Mouse (Mus musculus) layer of hippocampus, adult 11-12 months (tissue): Measurements from ENCODE around the gene Pole4.
A peak's percentile ranks its signal among the peaks of the same experiment; 100 is the strongest.

Experiments used
- DNase-seq: peaks from one replicate; pipeline ENCODE4 v3.0.0; 2022; ENCODE audit warnings: low spot score

The Pole4 gene

DNA sequence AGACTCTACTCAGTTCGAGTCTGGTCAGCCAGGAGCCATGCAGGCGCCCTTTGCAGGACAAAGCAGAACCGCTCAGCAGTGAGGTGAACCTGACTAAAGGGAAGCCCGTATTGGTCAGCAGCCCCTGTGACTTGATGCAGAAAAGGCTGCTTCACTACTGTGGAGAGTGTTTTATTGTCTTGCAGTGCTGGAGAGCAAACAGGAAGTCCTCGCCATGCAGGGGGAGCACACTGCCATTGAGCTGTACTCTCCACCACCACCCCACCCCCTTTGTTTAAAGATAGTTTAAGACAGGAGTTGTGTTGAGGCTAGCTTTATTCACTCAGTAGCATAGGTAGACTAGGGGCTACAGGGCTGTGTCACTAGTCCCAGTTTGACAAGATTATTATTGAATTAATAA is at the start of gene Pole4:
Pole4 (minus strand) TSS at position 145 of the 400 bp plus-strand sequence.
- no peak for DNase-seq

DNA sequence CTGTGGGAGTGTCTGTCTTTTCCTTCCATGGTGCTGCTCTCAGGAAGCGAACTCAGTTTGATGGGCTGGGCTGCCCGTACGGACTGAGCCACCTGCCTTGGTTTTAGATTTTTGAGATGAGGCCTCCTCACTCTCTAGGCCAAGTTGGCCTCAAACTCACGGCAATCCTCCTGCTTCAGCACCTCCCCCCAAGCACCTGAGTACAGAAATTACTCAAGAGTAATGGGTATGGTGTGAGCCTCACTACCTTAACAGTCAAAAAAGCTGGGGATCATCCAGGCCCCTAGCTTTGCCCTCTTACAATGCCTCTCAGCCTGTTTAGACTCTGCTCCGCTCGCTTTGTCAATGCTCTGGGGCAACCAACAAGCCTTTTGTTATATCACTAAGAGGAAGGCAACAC is 49.6 kb upstream of the Pole4 start:
- DNase-seq = no peak

DNA sequence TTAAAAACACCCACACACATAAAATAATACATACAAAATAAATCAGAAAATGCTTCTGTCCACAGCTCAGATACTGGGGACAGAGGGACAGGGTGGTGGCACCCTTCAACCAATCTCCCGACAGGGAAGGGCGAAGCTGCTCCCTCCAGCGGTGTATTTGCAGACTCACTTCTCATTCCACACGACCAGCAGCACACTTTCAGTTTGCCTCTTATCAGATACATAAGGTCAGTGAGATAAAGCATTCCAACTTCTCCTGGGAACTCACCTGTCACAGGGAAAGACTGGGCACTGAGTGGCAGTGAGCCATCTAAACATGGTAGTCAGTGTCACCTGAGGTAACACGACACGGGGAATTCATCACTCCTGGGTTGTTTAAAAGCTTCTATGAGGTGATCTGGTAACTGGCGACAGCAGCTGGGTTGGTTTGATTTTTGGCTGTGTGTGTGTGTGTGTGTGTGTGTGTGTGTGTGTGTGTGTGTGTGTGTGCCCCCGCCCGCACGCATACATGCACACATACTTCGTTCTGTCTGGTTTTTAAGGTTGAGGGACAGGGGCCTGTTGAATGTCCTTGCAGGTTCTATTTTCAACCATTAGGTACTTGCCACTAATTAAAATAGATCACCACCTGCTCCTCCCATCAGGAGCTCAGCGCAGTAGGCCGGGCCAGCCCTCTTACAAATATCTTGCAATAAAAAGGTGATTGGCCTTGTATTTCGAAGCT is 48.6 kb upstream of the Pole4 start:
- no peak for DNase-seq

DNA sequence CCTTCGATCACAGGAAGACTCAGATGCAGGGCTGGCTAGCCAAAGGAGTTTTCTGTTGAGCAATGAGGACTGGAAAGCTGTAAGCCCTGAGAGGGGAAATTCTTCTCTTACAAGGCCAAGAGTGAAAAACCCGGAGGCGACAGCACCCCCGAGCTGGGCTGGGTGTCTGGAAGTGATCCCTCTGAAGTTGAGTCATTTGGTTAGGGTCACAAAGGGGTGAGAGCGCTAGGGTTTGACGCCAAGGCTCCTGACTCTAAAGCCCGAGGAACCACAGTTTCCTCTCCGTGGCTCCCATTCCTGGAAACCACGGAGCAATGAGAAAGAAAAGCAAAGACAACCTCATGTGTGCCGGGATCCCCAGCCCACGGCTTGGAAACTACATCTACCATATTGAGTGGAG is 47.9 kb upstream of the Pole4 start:
- no peak for DNase-seq

DNA sequence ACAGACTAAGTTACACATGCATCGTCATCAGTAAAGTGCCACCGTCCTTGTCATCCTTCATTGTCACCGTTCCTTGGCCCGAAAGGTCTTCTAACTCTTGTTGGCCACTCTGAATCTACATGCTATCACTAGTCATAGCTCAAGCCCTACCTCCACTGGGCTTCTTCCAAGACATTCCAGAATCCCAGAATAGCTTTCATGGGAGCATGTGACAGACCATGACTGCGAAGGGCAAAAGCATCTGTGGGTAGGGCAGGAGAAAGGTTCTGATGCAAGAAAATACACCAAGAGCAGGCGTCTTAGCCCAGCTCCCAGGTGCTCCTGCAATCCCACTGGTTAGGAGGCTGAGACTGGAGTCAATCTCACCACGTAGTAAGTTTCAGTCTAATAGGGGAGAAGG is 46.6 kb upstream of the Pole4 start:
- DNase-seq = no peak

DNA sequence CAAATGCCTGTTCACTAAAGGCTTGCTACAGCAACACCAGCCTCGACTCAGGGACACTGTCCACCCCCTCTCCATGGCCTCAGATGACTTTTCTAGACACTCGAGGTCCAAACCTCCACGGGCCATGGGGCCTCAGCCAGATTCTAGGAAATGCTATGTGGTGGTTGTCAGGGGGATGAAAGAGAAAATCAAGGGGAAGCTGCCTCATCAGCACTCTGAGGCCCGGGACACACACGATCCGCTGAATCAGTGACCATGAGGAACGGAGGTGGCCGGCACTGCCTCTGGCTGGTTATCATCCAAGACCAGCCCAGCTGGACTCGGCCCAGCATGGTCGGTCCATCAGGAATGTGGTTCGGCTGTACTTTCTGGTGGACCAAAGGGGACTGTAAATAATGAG is 45.9 kb upstream of the Pole4 start:
- no peak for DNase-seq

DNA sequence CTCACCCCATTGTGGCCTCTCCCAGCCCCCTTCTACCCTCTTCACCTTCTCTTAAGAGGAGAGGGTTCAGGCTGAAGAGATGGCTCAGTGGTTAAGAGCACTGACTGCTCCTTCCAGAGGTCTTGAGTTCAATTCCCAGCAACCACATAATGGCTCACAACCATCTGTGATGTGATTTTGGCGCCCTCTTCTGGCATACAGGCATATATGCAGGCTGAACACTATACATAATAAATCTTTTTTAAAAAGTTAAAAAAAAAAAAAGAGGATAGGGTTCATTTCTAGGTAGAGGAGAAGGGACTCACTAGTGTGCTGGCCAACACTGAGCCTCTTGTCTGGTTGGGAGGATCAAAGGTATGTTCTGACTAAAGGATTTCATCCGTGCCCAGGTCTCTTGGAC is 44.9 kb upstream of the Pole4 start:
- no peak for DNase-seq

DNA sequence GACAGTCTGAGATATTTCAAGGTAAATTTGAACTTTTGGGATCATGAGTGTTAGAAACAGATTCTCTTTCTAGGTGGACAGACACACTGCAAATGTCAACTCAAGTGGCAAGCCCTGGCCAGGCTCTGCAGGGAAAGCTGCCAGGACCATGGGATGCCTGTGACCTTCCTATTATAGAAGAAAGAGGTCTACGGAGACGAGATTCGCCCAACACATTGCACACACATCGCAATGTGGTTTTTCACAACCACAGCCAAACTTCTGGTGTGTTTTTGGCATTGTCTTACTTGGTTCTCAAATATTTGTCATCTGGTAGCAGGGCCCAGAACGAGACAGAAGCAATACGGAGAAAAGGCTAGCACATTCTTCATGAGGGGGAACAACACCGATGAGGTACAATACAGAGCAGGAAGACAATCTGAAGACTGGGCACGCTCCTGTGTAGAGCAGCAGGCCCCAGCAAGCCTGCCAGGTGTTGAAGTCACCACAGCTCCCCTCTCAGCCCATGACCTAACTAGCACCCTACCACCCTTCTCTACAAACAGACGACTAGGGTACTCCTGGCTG is 43.0 kb upstream of the Pole4 start:
- DNase-seq = no peak

DNA sequence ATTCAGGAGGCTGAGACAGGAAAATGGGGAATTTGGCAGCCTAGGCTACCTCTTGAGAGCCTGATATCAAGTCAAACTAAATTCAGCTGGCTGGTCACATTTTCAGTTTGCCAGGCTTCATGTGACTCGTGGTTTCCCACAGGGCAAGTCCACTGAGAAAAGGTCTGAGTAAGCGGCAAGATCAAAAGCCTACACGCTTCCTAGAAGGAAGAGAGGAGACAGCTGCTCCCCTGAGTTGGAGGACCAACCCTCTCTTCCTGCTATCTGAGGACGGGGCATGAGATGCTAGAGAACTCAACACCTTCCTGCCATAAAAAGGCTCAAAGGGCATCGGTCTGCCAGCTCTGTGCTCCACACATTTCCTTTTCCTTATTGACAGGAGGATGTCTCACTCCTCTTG is 41.9 kb upstream of the Pole4 start:
- DNase-seq = no peak

DNA sequence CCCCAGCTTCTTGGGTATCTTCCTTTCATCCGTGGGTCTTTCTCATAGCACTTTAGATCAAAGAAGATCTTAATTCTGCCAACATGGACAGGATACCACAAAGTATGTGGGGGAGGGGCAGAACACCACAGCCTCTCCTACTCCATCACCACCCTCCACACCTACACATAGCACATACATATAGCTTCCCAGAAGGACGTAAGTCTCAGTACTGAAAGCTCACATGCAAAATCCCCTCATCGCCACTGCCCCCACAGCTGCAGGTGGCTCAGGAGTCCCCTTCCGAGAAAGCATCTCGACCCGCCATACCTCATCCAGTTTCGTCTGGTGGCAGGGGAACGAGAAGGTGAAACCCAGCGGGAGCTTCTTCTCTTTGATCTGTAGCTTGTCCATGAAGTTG is 39.4 kb upstream of the Pole4 start:
- DNase-seq = no peak

DNA sequence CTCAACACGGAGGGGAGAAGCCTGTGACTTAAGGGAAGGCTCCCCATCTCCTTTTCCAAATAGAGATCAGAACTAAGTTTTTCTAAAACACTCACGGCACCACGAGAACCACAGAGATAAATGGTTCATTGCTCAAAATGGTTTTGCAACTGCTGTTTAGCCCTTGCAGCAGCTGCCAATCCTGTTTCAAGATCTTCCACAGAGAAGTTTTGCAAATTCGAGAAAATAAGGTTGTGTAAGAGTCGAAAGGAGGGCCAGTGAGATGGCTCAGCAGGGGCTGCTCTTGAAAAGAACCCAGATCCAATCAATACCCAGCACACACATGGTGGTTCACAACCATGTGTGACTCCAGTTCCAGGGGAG is 36.3 kb upstream of the Pole4 start:
- DNase-seq = no peak

DNA sequence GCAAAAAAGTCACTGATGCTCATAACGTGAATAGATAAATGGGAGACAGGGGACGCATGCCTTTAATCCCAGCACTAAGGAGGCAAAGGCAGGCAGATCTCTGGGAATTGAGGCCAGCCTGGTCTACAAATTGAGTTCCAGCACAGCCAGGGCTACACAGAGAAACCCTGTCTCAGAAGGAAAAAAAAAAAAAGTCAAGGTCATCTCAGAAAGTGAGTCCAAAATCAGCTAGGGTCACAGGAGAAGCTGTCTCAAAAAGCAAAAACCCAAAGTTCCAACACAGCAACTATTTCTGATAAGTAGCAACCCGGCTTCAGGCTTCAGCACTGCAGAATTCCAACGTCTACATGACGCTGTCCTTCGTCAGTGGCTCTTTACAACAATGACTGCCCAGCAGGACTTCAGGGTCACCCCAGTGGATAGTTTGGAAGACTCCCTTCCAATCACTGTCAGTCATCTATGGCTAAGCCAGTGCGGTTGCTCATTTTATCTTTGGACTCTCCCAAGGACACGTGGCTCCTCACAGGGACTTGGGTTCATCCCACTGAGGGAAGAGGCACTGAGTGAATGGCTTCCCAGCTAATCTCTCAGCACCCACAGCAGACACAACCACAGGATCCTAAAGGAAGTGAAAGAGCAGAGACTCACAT is 35.8 kb upstream of the Pole4 start:
- no peak for DNase-seq

DNA sequence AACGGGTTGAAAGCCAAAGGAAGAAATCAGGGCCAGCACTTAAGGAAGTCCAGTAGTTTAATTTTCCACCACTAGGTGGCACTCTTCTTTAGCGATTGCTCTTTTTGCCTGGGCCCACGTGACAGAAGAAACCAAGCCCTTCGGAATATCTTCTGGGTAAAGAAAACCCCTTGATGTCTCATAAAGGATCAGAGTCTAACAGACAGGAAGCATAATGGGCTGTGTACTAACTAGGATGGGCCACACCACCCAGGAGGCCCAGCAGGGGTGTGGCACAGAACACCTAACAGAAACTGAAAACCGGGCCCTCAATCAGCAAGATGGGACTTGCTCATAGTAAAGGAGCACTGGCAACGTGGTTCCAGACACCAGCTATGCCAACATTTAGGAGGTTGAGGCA is 35.1 kb upstream of the Pole4 start:
- peak; percentile 85 for DNase-seq

DNA sequence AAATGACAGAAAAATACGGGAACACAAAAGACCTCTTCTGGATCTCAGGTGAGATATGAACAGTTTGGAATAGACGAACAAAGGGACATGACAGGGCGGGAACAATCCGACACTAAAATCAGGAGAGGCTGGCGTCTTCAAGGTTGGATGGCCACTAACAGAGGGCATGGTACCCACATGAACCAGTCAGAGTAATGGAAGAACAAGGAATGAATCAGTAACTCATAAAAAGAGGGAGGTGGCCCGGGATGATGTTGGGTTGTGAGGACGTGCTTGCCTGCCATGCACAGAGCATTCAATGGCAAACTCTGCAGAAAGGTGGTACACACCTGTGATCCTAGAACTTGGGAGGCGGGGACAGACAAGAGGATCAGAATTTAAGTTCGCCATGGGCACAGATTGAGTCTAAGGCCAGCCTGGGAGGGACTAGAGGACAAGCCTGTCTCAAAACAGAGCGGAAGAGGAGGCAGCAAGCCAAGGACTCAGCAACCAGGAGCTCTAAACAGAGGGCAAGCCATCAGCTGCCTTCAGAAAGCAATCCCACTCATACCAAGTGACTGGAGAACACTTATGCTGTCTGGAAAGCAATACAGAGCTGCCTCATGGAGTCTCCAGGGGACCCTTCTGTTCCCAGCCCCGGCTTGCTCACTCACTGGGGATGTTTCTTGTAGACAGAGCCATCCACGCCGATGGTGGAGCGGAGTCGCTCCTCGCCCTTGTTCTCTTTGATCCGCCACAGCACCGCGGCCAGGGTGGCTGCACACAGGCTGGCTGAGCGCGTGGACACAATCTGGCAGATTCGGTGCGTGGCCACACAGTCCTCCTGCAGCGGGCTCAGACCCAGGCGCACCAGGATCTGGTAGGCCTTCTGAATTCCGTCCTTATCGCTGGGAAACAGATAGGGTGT is 32.7 kb upstream of the Pole4 start:
- no peak for DNase-seq

DNA sequence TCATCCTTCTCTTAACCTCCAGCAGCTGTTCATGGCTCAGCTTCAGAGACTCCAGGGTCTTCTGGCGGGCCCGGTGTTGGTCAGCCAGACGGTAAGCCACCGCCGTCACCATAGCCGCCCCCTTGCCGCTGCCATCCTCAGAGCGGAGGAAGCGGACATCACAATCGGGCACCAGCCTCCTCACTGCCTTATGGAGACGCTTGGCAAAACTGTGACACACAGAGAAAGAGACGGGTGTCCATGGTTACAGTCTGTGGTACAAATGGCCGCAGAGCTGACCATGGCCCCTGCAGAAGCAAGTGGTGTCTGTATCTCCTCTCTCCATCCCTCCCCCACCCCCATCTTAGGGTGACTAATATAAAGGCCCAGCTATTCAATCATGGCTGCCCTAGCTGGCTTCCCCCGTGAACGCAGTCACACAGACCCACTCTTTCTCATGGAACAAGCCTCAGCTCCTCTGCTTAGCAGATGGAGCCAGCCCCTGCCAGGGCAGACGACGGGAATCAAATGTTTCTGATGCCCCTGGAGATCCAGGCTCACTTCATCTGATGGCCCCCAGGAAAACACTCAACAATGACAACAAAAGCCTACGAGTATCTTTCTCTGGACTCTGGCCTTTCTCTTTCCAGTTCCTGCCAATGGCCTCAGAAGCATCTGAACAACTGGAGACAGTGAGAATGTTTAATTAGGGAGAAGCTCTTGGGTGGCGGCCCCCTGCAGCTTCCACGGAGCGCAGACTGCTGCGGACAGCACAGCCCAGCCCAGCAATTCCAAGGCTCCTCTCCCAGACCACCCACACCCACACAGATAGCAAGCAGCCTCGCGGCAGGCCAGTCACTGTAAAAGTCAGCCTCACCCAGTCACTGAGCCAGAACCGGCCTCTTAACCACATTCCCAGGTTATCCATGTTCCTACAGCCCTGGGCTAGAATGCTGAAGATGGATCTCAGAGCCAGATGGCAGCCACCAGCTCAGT is 31.7 kb upstream of the Pole4 start:
- no peak for DNase-seq

DNA sequence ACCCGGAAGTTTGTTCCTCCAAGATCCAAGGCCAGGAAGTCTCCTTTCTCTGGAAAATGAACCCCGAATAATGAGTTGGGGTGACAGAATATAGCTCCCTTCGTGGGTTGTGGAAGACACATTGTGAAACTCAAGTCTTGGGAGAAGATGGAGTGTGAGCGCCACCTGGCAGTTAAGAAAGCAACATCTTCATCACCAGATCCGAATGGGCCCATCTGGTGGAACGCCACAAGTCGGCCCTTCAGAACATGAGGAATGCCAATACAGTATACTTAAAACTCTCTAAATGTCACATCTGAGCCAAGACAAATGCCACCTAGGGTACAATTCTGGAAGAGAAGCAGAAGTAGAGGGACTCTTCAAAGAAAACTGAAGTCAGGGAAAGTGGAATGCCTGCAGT is 30.2 kb upstream of the Pole4 start:
- DNase-seq = peak; percentile 24

DNA sequence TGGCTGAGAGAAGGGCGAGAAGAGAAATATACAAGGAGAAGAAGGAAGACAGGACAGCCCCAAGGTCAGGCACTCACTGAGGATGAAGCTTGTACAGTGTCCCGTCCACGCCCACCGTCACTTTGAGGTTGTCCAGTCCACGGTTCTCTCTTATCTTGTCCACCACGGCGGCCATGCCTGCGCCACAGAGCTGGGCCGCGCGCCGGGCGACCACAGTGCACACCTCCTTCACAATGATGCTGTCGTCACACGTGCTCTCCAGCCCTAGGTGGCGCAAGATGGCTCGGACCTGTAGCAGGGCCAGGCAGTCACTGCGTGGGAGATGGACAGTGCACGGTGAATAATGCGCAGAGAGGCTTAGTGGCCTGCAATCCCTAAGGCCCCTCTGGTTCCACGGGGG is 23.5 kb upstream of the Pole4 start:
- no peak for DNase-seq

DNA sequence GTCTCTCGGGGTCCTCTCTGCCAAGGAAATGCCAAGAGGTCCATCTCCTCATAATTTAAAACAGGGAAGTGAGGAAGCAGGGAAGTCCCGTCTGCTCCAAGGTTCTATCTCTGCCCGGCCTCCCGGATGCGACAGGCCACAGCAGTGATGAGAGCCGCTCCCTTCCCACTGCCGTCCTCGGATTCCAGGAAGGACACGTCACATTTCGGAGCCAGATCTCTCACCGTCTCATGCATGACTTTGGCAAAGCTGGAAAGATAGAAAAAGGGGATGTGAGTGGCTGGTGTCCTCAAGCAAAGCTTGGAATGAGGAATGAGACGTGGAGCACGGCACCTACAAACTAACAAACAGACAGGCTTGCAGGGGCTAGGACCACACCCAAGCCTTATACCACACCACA is 22.0 kb upstream of the Pole4 start:
- no peak for DNase-seq

DNA sequence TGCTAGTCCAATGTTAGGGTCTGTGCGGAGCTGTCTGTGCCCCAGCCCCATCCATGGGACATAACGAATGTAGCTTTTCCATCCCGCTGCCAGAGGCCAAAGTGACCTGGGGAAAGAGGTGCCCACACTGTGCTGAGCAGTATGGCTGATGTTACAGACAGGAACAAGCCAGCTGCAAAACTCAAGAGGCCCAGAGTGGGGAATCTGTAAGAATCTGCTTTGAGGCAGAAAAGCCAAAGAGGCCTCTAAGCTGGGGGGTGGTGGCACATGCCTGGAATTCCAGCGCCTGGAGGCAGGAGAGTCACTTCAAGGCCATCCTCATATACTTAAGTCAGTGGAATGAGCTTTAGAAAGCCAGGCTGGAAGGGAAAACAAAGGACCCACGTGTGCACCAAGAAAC is 18.2 kb upstream of the Pole4 start:
- DNase-seq = no peak

DNA sequence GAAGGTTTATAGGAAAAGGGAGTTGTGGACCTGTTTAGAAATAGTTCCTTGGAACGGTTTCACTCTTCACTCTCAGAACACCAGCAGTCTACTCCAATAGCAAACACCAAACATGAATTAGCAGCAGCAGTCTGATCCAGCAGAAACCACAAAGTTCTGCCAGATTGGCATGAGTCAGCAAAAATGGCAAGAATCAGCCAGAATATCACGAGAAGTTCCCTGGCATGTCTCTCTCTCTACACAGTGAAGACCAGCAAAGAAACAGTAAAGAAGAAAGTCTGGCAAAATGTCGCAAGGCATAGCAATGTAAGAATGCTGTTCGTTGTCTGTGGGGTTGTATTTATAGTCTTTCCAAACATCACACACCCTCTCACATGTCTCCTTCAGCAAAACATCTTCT is 11.0 kb upstream of the Pole4 start:
- DNase-seq = no peak

DNA sequence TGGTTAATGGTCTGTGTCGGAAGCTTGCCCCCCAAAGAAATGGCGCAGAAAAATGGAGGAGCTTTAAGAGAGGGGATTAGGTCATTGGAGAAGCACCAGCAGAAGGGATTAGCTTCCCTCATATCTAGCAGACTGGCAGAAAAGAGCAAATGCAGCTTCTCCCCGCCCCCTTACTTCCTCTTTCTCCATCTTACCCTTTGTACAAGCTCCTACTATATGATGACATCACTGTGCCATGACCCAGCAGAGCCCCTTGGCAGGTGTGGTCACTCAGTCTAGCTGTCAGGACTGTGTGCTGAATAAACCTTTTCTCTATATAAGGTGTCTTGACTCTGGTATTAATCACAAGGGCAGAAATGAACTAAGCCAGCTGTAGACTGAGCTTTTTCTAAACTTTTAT is 10.5 kb upstream of the Pole4 start:
- no peak for DNase-seq

DNA sequence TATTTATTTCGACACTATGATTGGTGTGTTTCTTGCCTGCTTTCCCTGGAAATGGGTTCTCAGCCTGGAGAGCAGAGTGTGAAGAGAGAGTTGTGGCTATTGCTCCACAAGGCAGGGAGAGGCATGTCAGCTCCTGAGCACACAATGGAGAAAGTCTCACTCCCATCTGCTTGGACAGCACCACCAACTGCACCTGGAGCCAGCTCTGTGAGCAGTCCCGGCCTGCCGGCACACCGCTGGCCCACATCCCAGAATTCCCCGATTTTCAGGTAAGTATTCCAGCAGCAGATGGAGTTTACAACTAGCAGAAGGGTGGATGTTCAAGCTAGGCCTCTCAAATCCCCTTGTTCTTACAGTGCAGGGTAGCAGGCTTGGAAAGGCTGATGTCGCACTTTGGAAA is 10.1 kb upstream of the Pole4 start:
- peak; percentile 31 for DNase-seq
